Mouse (Mus musculus) olfactory bulb, adult 2 months (tissue): ENCODE results near the gene Cyp2g1. TPM values are rescaled to one million over a fixed set of nuclear protein-coding genes. Genes with fewer than 3 reads are reported as not detected.

Source experiments
- H3K27ac ChIP-seq: fragments of 200-500 bp; 2 replicates; pipeline ENCODE4 v1.5.1; 2012; ENCODE audit warnings: low read depth, low read length; ENCODE audit not compliant: insufficient read depth
- H3K4me1 ChIP-seq: fragments of 200-500 bp; 2 replicates; pipeline ENCODE4 v1.6.1; 2012; ENCODE audit warnings: low read length; ENCODE audit not compliant: control insufficient read depth, insufficient read depth
- H3K4me3 ChIP-seq: fragments of 200-500 bp; 2 replicates; pipeline ENCODE4 v1.5.1; 2012; ENCODE audit warnings: mild to moderate bottlenecking, low read depth, low read length, moderate library complexity; ENCODE audit not compliant: insufficient read depth
- CTCF ChIP-seq: fragments of 200-500 bp; IDR thresholded peaks from 2 replicates; pipeline ENCODE4 v1.5.1; 2012; ENCODE audit warnings: low read depth, mild to moderate bottlenecking, low read length, moderate library complexity; ENCODE audit not compliant: insufficient read depth
- POLR2A ChIP-seq: fragments of 200-500 bp; IDR thresholded peaks from 2 replicates; pipeline ENCODE4 v1.6.1; 2012; ENCODE audit warnings: mild to moderate bottlenecking, low read depth, low read length, moderate library complexity; ENCODE audit not compliant: insufficient read depth
- WGBS: fragments of 180-500 bp; shearing (Covaris S2); methylation state at CpG from one replicate; pipeline ENCODE4 v1.1.7; 2018; 5-methylcytosine and 5-hydroxymethylcytosine counted together
- polyA plus RNA-seq: library from polyadenylated mRNA; stranded (reverse); fragments of >200 nt; gene quantifications from 2 replicates; pipeline ENCODE4 v1.2.4, GENCODE M21; 2012; ENCODE audit warnings: low replicate concordance; ENCODE audit not compliant: missing spikeins, insufficient read depth, insufficient read length

Cyp2g1 gene
- polyA plus RNA-seq: not detected in 2 replicates

- TF ChIP-seq POLR2A (no peak), CTCF (no peak)
- no peak within 1 kb of the TSS for H3K27ac ChIP-seq
- no peaks in the 10 kb centered on the region for H3K4me1 ChIP-seq
- no peak within 1 kb of the TSS for H3K4me3 ChIP-seq
- WGBS: 85% methylated on average over 2 of the region's 2 CpGs
These were observed at the start of gene Cyp2g1 for GRCm38 (mm10) chr7:26808592-26808991. Gene Cyp2g1, plus strand, starts transcription at chr7:26808892.

DNA sequence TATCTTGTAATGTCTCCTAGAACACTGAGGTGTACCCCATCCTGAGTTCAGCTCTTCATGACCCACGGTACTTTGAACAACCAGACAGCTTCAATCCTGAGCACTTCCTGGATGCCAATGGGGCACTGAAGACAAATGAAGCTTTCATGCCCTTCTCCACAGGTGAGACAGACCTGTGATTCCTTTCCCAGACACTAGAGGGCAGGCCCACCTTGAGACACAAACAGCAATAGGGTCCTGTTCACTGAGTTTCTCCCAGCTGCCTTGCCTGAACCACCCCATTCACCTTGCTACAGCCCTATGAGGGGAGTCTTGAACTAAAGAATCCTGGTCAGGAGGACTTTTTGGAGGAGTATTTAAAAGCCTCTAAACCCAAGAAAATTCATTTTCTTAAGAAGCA, 41.6 kb upstream of the Cyp2g1 start:
- WGBS: 58% methylated on average over 1 of the region's 1 CpGs

GRCm38 (mm10) chr7:26769881-26770470, 38.7 kb upstream of the Cyp2g1 start:
- H3K4me3 ChIP-seq: no peak overlapping the region
- TF ChIP-seq CTCF: no peak
- no peak for TF ChIP-seq POLR2A
- no peak overlapping the region for H3K27ac ChIP-seq
- H3K4me1 ChIP-seq: no peaks in the 10 kb centered on the region
- WGBS: 85% methylated on average over 9 of the region's 9 CpGs

More for the DNA sequence above, 41.6 kb upstream of the Cyp2g1 start:
- Histone ChIP-seq H3K4me3 (no peak overlapping the region), H3K27ac (no peak overlapping the region), H3K4me1 (no peaks in the 10 kb centered on the region)
- TF ChIP-seq CTCF (no peak), POLR2A (no peak)

DNA sequence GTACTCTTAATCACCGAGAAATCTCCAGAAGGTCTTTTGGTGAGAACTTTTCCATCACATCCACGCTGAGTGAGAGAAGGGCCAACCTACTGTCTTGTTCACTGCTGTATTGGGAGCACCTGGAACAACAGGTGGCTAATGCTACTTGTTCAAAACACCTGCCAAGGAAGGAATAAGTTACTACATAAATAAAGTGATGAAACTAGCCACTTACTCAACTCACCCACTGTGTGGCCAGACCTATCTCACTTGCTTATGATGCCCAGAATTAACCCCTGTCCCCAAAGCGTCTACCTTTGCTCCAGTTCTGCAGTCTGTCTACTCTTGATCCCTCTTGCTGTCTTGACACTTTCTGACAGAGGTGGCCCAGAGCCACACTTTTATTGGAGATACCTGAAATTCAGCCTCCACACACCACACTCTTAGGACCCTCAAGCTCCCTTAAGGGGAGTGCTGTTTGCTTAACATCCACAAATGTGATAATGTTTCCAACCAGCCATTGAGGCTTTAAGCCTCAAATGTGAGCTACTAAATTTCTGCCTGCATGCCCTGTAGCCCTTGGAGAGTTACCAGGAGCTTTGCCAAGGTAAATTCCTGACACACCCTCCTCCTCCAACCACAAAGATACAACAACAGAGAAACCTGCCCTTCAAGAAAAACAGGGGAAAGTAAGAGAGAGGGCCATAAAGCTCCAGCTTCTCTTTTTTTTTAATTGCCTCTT, 35.7 kb upstream of the Cyp2g1 start:
- WGBS: 76% methylated on average over 3 of the region's 3 CpGs
- no peaks in the 10 kb centered on the region for H3K4me1 ChIP-seq
- no peak for TF ChIP-seq CTCF
- TF ChIP-seq POLR2A: no peak
- no peak overlapping the region for H3K4me3 ChIP-seq
- no peak overlapping the region for H3K27ac ChIP-seq

DNA sequence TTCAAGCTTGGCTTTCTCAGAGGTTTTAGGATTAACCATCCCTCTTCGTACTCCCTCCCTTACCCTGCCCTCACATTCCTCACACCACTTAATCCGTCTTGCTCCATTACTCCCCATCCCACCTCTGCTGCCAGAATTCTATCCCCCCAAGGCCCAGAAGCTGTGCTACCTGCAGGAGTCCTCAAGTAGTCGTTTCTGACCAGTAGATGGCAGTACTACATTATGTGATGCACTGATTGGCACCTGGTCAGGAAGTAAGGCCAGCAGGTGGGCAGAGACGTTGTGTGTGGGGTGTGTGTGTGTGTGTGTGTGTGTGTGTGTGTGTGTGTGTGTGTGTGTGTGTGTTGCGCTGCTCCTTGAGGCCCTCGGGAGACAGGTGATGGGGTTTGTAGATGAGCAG, 32.8 kb upstream of the Cyp2g1 start:
- no peaks in the 10 kb centered on the region for H3K4me1 ChIP-seq
- WGBS: 14% methylated on average over 6 of the region's 6 CpGs
- H3K4me3 ChIP-seq: no peak overlapping the region
- TF ChIP-seq POLR2A (no peak), CTCF (no peak)
- H3K27ac ChIP-seq: no peak overlapping the region

- Histone ChIP-seq H3K27ac (no peak overlapping the region), H3K4me3 (no peak overlapping the region), H3K4me1 (no peaks in the 10 kb centered on the region)
- TF ChIP-seq POLR2A: no peak
- TF ChIP-seq CTCF: no peak
- 46% methylated on average over 2 of the region's 2 CpGs for WGBS
These were observed 30.9 kb upstream of the Cyp2g1 start for GRCm38 (mm10) chr7:26777806-26778205.

GRCm38 (mm10) chr7:26778474-26778873, 30.2 kb upstream of the Cyp2g1 start:
- H3K27ac ChIP-seq: no peak overlapping the region
- TF ChIP-seq POLR2A: no peak
- TF ChIP-seq CTCF: no peak
- H3K4me3 ChIP-seq: no peak overlapping the region
- H3K4me1 ChIP-seq: no peaks in the 10 kb centered on the region
- 30% methylated on average over 6 of the region's 6 CpGs for WGBS

DNA sequence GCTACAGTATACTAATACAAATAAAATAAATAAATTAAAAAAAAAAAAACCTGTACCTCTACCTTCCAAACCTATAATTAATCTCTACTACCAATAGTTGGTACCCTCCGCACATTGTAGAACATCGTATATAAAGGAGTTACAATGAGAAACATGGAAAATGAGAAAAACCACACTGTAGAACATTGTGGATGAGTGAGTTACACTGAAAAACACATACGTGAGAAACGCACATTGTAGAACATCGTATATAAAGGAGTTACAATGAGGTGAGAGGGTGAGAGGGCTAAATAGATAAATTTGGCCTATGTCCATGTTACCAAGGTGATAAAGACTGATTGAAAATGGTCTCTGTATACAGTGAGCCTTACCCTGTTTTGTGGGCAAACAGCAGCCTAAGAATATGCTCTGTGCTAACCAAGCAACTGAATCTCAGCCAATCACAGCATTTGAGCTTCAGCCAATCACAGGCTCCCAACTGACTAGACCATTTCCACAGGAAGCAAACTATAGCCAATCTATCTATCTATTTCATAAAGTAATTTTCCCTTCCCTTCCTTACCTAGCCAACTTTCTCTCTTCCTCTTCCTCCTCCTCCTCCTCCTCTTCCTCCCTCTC, 28.8 kb upstream of the Cyp2g1 start:
- 76% methylated on average over 5 of the region's 5 CpGs for WGBS
- Histone ChIP-seq H3K27ac (no peak overlapping the region), H3K4me1 (no peaks in the 10 kb centered on the region), H3K4me3 (no peak overlapping the region)
- TF ChIP-seq POLR2A: no peak
- TF ChIP-seq CTCF: no peak

GRCm38 (mm10) chr7:26780510-26780909, 28.2 kb upstream of the Cyp2g1 start:
- Histone ChIP-seq H3K4me1 (no peaks in the 10 kb centered on the region), H3K4me3 (no peak overlapping the region), H3K27ac (no peak overlapping the region)
- 5% methylated on average over 11 of the region's 11 CpGs for WGBS
- no peak for TF ChIP-seq CTCF
- no peak for TF ChIP-seq POLR2A
